Mouse (Mus musculus) adrenal gland, adult 2 months (tissue): Measurements from ENCODE around the gene Unc5a. TPM values are rescaled to one million over a fixed set of nuclear protein-coding genes. Genes with fewer than 3 reads are reported as not detected.

Source experiments
- polyA plus RNA-seq: library from polyadenylated mRNA; depleted of rRNA; stranded (reverse); fragments of >200 nt; gene quantifications from 2 replicates; pipeline ENCODE4 v1.2.3, GENCODE M21; 2012; rRNA removed
- total RNA-seq, 2 experiments: library from RNA; stranded (reverse); gene quantifications; 2 replicates each; pipeline ENCODE4 v1.2.3; 2021

Unc5a gene
- total and polyA plus RNA-seq, 3 experiments = 7.2 to 26.5 (median 9.1) TPM

Other genes starting within 250 kb of the Unc5a start
- gene Cdhr2, start 247.9 kb upstream of the Unc5a start, total RNA-seq = under 1 TPM in 1 of 2 experiments, not detected in 1; 0.06 TPM
- gene Cdhr2, start 247.9 kb upstream of the Unc5a start, polyA plus RNA-seq = not detected in 2 replicates
- 1 to 10 TPM; 2.3 to 4.3 TPM for gene Gprin1, start 199.5 kb upstream of the Unc5a start, total RNA-seq
- 1.9 and 2.6 TPM in 2 replicates for gene Gprin1, start 199.5 kb upstream of the Unc5a start, polyA plus RNA-seq
- gene Sncb, start 182.8 kb upstream of the Unc5a start, total RNA-seq = 1 to 10 TPM; 1.5 to 2.0 TPM
- gene Sncb, start 182.8 kb upstream of the Unc5a start, polyA plus RNA-seq = 2.2 and 5.4 TPM in 2 replicates
- gene Eif4e1b, start 165.4 kb upstream of the Unc5a start, total RNA-seq = not detected
- gene Eif4e1b, start 165.4 kb upstream of the Unc5a start, polyA plus RNA-seq = not detected in 2 replicates
- 10 to 100 TPM; 36.0 to 42.7 TPM for gene Tspan17, start 160.0 kb upstream of the Unc5a start, total RNA-seq
- gene Tspan17, start 160.0 kb upstream of the Unc5a start, polyA plus RNA-seq = 31.1 and 34.0 TPM in 2 replicates
- 1 to 10 TPM; 1.2 to 2.5 TPM for gene Hk3, start 72.0 kb downstream of the Unc5a start, total RNA-seq
- 1.7 and 1.9 TPM in 2 replicates for gene Hk3, start 72.0 kb downstream of the Unc5a start, polyA plus RNA-seq
- 10 to 100 TPM; 24.3 to 27.0 TPM for gene Uimc1, start 150.9 kb downstream of the Unc5a start, total RNA-seq
- 0.84 and 1.3 TPM in 2 replicates for gene Uimc1, start 150.9 kb downstream of the Unc5a start, polyA plus RNA-seq
- 10 to 100 TPM; 44.3 to 60.0 TPM for gene Zfp346, start 155.9 kb downstream of the Unc5a start, total RNA-seq
- 25.5 and 30.6 TPM in 2 replicates for gene Zfp346, start 155.9 kb downstream of the Unc5a start, polyA plus RNA-seq
- gene Gm17617, start 184.1 kb downstream of the Unc5a start, total RNA-seq = not detected
- not detected in 2 replicates for gene Gm17617, start 184.1 kb downstream of the Unc5a start, polyA plus RNA-seq
- gene Fgfr4, start 203.2 kb downstream of the Unc5a start, total RNA-seq = 10 to 100 TPM; 29.4 to 41.2 TPM
- 46.5 and 82.7 TPM in 2 replicates for gene Fgfr4, start 203.2 kb downstream of the Unc5a start, polyA plus RNA-seq